ENCODE assay signal across 8 mouse cellular contexts in genomic region chr14:8935121-8935520, GRCm38 (mm10).
DNase-seq lines count a peak whose midpoint lies in the region; ATAC-seq and TF ChIP-seq lines count a peak whose summit lies in the region.

No protein-coding gene starts in this region.

- H3K4me1 ChIP-seq in thymus, adult 2 months (replicated peaks; ENCODE audit: control insufficient read depth, insufficient read depth, low read length): no peaks in the 10 kb centered on the region
- H3K4me1 ChIP-seq in forebrain, embryonic 13.5 days: no peaks in the 10 kb centered on the region
- H3K4me1 ChIP-seq in midbrain, embryonic 12.5 days: no peaks in the 10 kb centered on the region

- H3K9ac ChIP-seq in forebrain, embryonic 13.5 days: no peak overlapping the region
- no peak overlapping the region for H3K9ac ChIP-seq in midbrain, embryonic 12.5 days (replicated peaks)

- 32% methylated on average over 5 of the region's 5 CpGs for WGBS in thymus, adult 2 months
- 22% methylated on average over 5 of the region's 5 CpGs for WGBS in forebrain, embryonic 13.5 days
- WGBS in large intestine, adult 2 months: 19% methylated on average over 5 of the region's 5 CpGs
- 26% methylated on average over 5 of the region's 5 CpGs for WGBS in midbrain, embryonic 12.5 days

- peak; percentile 66 for ATAC-seq in forebrain, embryonic 13.5 days
- peak; percentile 58; the same call in 1 of the 2 replicates for ATAC-seq in midbrain, embryonic 12.5 days (ENCODE audit: low FRiP score, low read depth)

- no peak for TF ChIP-seq CTCF in thymus, adult 2 months (IDR thresholded peaks at IDR 0.05; ENCODE audit: borderline replicate concordance, control insufficient read depth, extremely low read depth, insufficient read depth, low read length, poor library complexity)

- H3K27ac ChIP-seq in thymus, adult 2 months (ENCODE audit: control insufficient read depth, insufficient read depth, low read length): no peak overlapping the region
- H3K27ac ChIP-seq in forebrain, embryonic 13.5 days: no peak overlapping the region
- H3K27ac ChIP-seq in midbrain, embryonic 12.5 days (replicated peaks): no peak overlapping the region

- TF ChIP-seq POLR2A in thymus, adult 2 months (IDR thresholded peaks at IDR 0.05; ENCODE audit: control insufficient read depth, extremely low read depth, insufficient read depth, low read length, poor library complexity): no peak

- peak; percentile 13 for DNase-seq in cerebellum, adult 8-10 months
- DNase-seq in cerebellum, adult 11 months: no peak
- DNase-seq in thymus, adult 2 months: peak; percentile 11
- no peak for DNase-seq in thymus, adult 18-20 months
- peak; percentile 0 for DNase-seq in large intestine, adult 2 months (ENCODE audit: low read depth, low spot score)
- no peak for DNase-seq in c-Kit-positive CD71-positive TER-119-positive erythroid progenitor cells, embryonic 14.5 days (ENCODE audit: low spot score)

- H3K9me3 ChIP-seq in forebrain, embryonic 13.5 days (replicated peaks): no peaks in the 10 kb centered on the region
- no peaks in the 10 kb centered on the region for H3K9me3 ChIP-seq in midbrain, embryonic 12.5 days

- no peaks in the 10 kb centered on the region for H3K36me3 ChIP-seq in thymus, adult 2 months (ENCODE audit: control insufficient read depth, insufficient read depth, low read length)
- no peaks in the 10 kb centered on the region for H3K36me3 ChIP-seq in forebrain, embryonic 13.5 days (ENCODE audit: poor library complexity, severe bottlenecking)
- no peaks in the 10 kb centered on the region for H3K36me3 ChIP-seq in midbrain, embryonic 12.5 days

- no peak overlapping the region for H3K4me3 ChIP-seq in thymus, adult 2 months (ENCODE audit: control insufficient read depth, insufficient read depth, low read length)
- H3K4me3 ChIP-seq in forebrain, embryonic 13.5 days: no peak overlapping the region
- H3K4me3 ChIP-seq in midbrain, embryonic 12.5 days: no peak overlapping the region

- no peak overlapping the region for H3K4me2 ChIP-seq in forebrain, embryonic 13.5 days
- H3K4me2 ChIP-seq in midbrain, embryonic 12.5 days (replicated peaks): no peak overlapping the region

- no peaks in the 10 kb centered on the region for H3K27me3 ChIP-seq in thymus, adult 2 months (ENCODE audit: control insufficient read depth, insufficient read depth, low read length)
- H3K27me3 ChIP-seq in forebrain, embryonic 13.5 days: no peaks in the 10 kb centered on the region
- H3K27me3 ChIP-seq in midbrain, embryonic 12.5 days: no peaks in the 10 kb centered on the region

Comparison
In these comparisons a context has a peak if more than half of its experiments do, and no peak if none do; other contexts are left out.
1. DNase-seq: peak in cerebellum, adult 8-10 months (single experiment), thymus, adult 2 months (single experiment) and large intestine, adult 2 months (single experiment); none in cerebellum, adult 11 months (single experiment), thymus, adult 18-20 months (0 of 2) and c-Kit-positive CD71-positive TER-119-positive erythroid progenitor cells, embryonic 14.5 days (single experiment).